Mouse (Mus musculus) heart, embryonic 14.5 days (tissue): ENCODE results near the gene Nrbp1. TPM values are rescaled to one million over a fixed set of nuclear protein-coding genes. Genes with fewer than 3 reads are reported as not detected.

Source experiments
- ATAC-seq: fragments of 200-750 bp; cut with Nextera tagmentation; 2 replicates; pipeline ENCODE4 v1.8.0; 2017; ENCODE audit warnings: low read depth, moderate TSS enrichment; ENCODE audit not compliant: insufficient number of reproducible peaks, insufficient read depth, low FRiP score
- H3K27ac ChIP-seq, 2 experiments: fragments of 200-500 bp in 1 of 2; fragments of 300-500 bp in 1 of 2; sonication (generic) in 1 of 2; replicated peaks in 1 of 2; 2 replicates each; pipeline ENCODE4 v1.5.1; 2012 to 2014; ENCODE audit warnings: low read depth in 2 of 2, low read length in 2 of 2, control low read depth in 1 of 2, mild to moderate bottlenecking in 1 of 2, mixed read lengths in 1 of 2; ENCODE audit not compliant: control insufficient read depth in 1 of 2, insufficient read depth in 1 of 2
- H3K27me3 ChIP-seq: fragments of 300-500 bp; sonication (generic); 2 replicates; pipeline ENCODE4 v1.6.1; 2014; ENCODE audit warnings: mild to moderate bottlenecking, low read length, control low read depth; ENCODE audit not compliant: control insufficient read depth, insufficient read depth
- H3K36me3 ChIP-seq: fragments of 300-500 bp; sonication (generic); 2 replicates; pipeline ENCODE4 v1.6.1; 2014; ENCODE audit warnings: mild to moderate bottlenecking, control low read depth, low read length, mixed read lengths; ENCODE audit not compliant: control insufficient read depth, insufficient read depth
- H3K4me1 ChIP-seq, 2 experiments: fragments of 200-500 bp in 1 of 2; fragments of 300-500 bp in 1 of 2; sonication (generic) in 1 of 2; 2 replicates each; pipeline ENCODE4 v1.6.1; 2012 to 2014; ENCODE audit warnings: low read length in 2 of 2, control low read depth in 1 of 2, mixed read lengths in 1 of 2; ENCODE audit not compliant: control insufficient read depth in 2 of 2, insufficient read depth in 2 of 2
- H3K4me2 ChIP-seq: fragments of 300-500 bp; sonication (generic); 2 replicates; pipeline ENCODE4 v1.6.1; 2014; ENCODE audit warnings: mild to moderate bottlenecking, low read length
- H3K4me3 ChIP-seq, 2 experiments: fragments of 200-500 bp in 1 of 2; fragments of 300-500 bp in 1 of 2; sonication (generic) in 1 of 2; 2 replicates each; pipeline ENCODE4 v1.5.1; 2012 to 2014; ENCODE audit warnings: low read length in 2 of 2, mild to moderate bottlenecking in 2 of 2, control low read depth in 1 of 2, low read depth in 1 of 2, moderate library complexity in 1 of 2; ENCODE audit not compliant: control insufficient read depth in 1 of 2, insufficient read depth in 1 of 2
- H3K9ac ChIP-seq: fragments of 300-500 bp; sonication (generic); 2 replicates; pipeline ENCODE4 v1.6.1; 2014; ENCODE audit warnings: mild to moderate bottlenecking, low read length
- H3K9me3 ChIP-seq: fragments of 300-500 bp; sonication (generic); 2 replicates; pipeline ENCODE4 v1.6.1; 2016; ENCODE audit warnings: low read length, control low read depth; ENCODE audit not compliant: control insufficient read depth
- WGBS: fragments of 180-500 bp; shearing (Covaris S2); extraction: QIAGEN DNeasy Blood & Tissue Kit; methylation state at CpG from one replicate; pipeline ENCODE4 v1.1.7; 2014; 5-methylcytosine and 5-hydroxymethylcytosine counted together
- polyA plus RNA-seq: library from polyadenylated mRNA; unstranded; fragments of >200 nt; fragmentation: Nextera tagmentation; extraction: Ambion mirVana; gene quantifications from 2 replicates; pipeline ENCODE4 v1.2.1, GENCODE M21; 2014

The Nrbp1 gene
- polyA plus RNA-seq, 1 experiment from 2014 or later, result 124 TPM

GRCm38 (mm10) chr5:31241522-31242034 is 914 bp downstream of the Nrbp1 start:
- Histone ChIP-seq H3K9ac (peak overlapping the region; percentile 96), H3K27me3 (no peaks in the 10 kb centered on the region), H3K9me3 (no peaks in the 10 kb centered on the region), H3K36me3 (peaks cover 31% of the 10 kb centered on the region), H3K4me3 (peak overlapping the region; percentile 88 to 100), H3K27ac (peak overlapping the region; percentile 49 to 99), H3K4me2 (peak overlapping the region; percentile 88), H3K4me1 (peaks cover 0 to 9% of the 10 kb centered on the region in 2 experiments; a peak in 2 of 4 replicates)
- ATAC-seq, result no peak
- 0% methylated on average over 13 of the region's 13 CpGs for WGBS

DNA sequence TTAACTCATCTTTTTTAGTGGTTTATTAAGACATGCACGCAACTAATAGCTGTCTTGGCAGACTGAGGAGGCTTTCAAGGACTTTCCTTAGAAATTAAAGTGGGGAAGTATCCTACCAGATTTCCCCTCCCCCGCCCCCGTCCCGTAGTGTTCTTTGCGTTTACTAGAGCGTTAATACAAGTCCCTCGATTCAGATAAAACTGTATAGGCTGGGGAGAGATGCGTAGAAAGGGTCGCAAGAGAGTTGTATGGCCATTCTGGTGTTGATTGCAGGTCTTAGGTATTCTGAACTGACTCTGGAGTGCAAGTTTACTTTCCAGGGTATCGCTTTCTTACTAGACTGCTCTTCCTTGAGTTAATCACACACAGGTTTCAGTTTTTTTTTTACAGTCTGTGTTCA is 1.5 kb downstream of the Nrbp1 start:
- Histone ChIP-seq H3K4me2 (peak overlapping the region; percentile 88), H3K4me1 (peaks cover 0 to 9% of the 10 kb centered on the region in 2 experiments; a peak in 2 of 4 replicates), H3K4me3 (peak overlapping the region in 1 of 2 experiments; percentile 88; a peak in 3 of 4 replicates), H3K36me3 (peaks cover 37% of the 10 kb centered on the region), H3K9me3 (no peaks in the 10 kb centered on the region), H3K9ac (peak overlapping the region; percentile 96), H3K27ac (peak overlapping the region in 1 of 2 experiments; percentile 99; a peak in 3 of 4 replicates), H3K27me3 (no peaks in the 10 kb centered on the region)
- no peak for ATAC-seq
- WGBS, result 18% methylated on average over 10 of the region's 10 CpGs

DNA sequence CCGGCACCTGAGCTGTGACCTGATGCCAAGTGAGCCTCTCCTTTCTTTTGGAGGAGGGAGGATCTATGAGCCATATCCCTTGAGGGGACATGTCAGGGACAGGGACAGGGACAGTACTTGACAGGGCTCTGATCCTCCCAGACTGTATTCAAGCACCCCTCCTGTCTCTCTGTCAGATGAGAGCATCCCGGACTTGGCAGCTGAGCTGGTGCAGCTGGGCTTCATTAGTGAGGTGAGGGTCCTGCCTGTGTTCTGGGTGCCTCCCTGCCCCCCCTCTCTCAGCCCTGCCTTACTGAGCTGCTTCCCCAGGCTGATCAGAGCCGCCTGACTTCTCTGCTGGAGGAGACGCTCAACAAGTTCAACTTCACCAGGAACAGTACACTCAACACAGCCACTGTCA is 10.1 kb downstream of the Nrbp1 start:
- no peak overlapping the region for H3K4me2 ChIP-seq
- 51% methylated on average over 4 of the region's 4 CpGs for WGBS
- no peak overlapping the region for H3K9ac ChIP-seq
- H3K27me3 ChIP-seq, result no peaks in the 10 kb centered on the region
- H3K4me1 ChIP-seq, result peaks cover 8 to 29% of the 10 kb centered on the region in 2 experiments
- H3K36me3 ChIP-seq, result peaks cover 89% of the 10 kb centered on the region
- no peak for ATAC-seq
- no peak overlapping the region for H3K4me3 ChIP-seq
- H3K9me3 ChIP-seq, result no peaks in the 10 kb centered on the region
- no peak overlapping the region for H3K27ac ChIP-seq

- H3K4me3 ChIP-seq, result peak within 1 kb of the TSS; percentile 27 to 34
- H3K4me2 ChIP-seq, result peak within 1 kb of the TSS; percentile 60
- H3K9me3 ChIP-seq, result no peaks in the 10 kb centered on the region
- no peak within 1 kb of the TSS for H3K27ac ChIP-seq
- H3K27me3 ChIP-seq, result no peaks in the 10 kb centered on the region
- H3K4me1 ChIP-seq, result peaks cover 8 to 29% of the 10 kb centered on the region in 2 experiments
- peak within 1 kb of the TSS; percentile 44 for H3K9ac ChIP-seq
- ATAC-seq, result peak; percentile 72
- WGBS, result 17% methylated on average over 44 of the region's 47 CpGs
- peaks cover 86% of the 10 kb centered on the region for H3K36me3 ChIP-seq
Observed at GRCm38 (mm10) chr5:31251541-31252101, 11.0 kb downstream of the Nrbp1 start, which contains the start of gene Krtcap3. Krtcap3 (plus strand) TSS chr5:31251691.

DNA sequence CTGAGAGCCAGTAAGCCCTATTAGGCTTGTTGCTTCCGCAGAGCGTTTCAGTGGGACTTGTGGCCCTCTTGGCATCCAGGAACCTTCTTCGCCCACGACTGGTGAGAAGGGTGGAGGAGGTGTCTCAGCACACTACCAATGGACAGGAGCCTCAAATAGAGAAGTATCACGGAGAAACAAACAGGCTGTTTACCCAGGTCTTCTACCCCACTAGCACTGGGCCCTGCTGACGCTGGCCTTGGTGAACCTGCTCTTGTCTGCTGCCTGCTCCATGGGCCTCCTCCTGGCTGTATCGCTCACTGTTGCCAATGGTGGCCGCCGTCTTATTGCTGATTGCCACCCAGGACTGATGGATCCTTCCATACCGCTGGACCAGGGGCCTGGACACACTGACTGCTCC is 11.5 kb downstream of the Nrbp1 start:
- H3K4me3 ChIP-seq, result peak overlapping the region in 1 of 2 experiments; percentile 34; a peak in 3 of 4 replicates
- no peak overlapping the region for H3K27ac ChIP-seq
- no peak for ATAC-seq
- peak overlapping the region; percentile 44; the same call in 1 of the 2 replicates for H3K9ac ChIP-seq
- peaks cover 84% of the 10 kb centered on the region for H3K36me3 ChIP-seq
- WGBS, result 66% methylated on average over 10 of the region's 10 CpGs
- H3K4me1 ChIP-seq, result peaks cover 8 to 29% of the 10 kb centered on the region in 2 experiments
- H3K9me3 ChIP-seq, result no peaks in the 10 kb centered on the region
- peak overlapping the region; percentile 60 for H3K4me2 ChIP-seq
- no peaks in the 10 kb centered on the region for H3K27me3 ChIP-seq

- H3K4me1 ChIP-seq, result peaks cover 8 to 29% of the 10 kb centered on the region in 2 experiments
- H3K4me2 ChIP-seq, result no peak overlapping the region
- ATAC-seq, result no peak
- H3K27me3 ChIP-seq, result no peaks in the 10 kb centered on the region
- no peak overlapping the region for H3K27ac ChIP-seq
- H3K4me3 ChIP-seq, result no peak overlapping the region
- 85% methylated on average over 16 of the region's 16 CpGs for WGBS
- H3K9me3 ChIP-seq, result no peaks in the 10 kb centered on the region
- peak overlapping the region; percentile 25; the same call in 1 of the 2 replicates for H3K9ac ChIP-seq
- peaks cover 83% of the 10 kb centered on the region for H3K36me3 ChIP-seq
Observed at GRCm38 (mm10) chr5:31252795-31253545, 12.3 kb downstream of the Nrbp1 start.

GRCm38 (mm10) chr5:31253806-31254205 is 13.1 kb downstream of the Nrbp1 start:
- Histone ChIP-seq H3K27me3 (no peaks in the 10 kb centered on the region), H3K4me1 (peaks cover 8 to 29% of the 10 kb centered on the region in 2 experiments), H3K4me3 (no peak overlapping the region), H3K9me3 (no peaks in the 10 kb centered on the region), H3K4me2 (0 out of 2 replicates have a peak overlapping the region, but pooled peaks have one; percentile 1), H3K9ac (peak overlapping the region; percentile 25; the same call in 1 of the 2 replicates), H3K36me3 (peaks cover 81% of the 10 kb centered on the region), H3K27ac (peak overlapping the region; percentile 48 to 68)
- no peak; the same call in 1 of the 2 replicates for ATAC-seq
- 61% methylated on average over 8 of the region's 8 CpGs for WGBS
